Mouse (Mus musculus) spleen, adult 12 weeks (tissue): ENCODE data around the gene Rhox4g.
"Not testable (repeated sequence)": the region's sequence is repeated elsewhere in the genome, so short reads cannot be mapped to it uniquely, and the experiment has no call there.

Source experiments
- DNase-seq: peaks from one replicate; pipeline ENCODE4 v3.0.0; 2022; ENCODE audit warnings: low spot score

Rhox4g gene

DNA sequence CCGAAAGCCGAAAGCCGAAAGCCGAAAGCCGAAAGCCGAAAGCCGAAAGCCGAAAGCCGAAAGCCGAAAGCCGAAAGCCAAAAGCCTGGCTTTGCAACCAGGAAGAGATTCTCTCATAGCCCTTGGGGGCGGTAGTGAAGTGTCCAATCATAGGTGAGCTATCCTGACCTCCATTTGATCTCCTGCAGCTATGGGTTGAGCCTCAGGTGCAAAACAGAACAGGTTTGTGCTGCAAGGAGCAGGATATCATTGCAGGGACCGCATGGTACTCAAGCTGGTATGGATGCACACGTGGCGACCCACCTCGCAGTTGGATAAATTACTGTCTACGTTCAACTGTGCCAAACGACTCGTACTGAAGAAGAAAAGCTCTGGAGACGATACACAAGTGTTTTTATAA, at the start of gene Rhox4g:
Gene Rhox4g, minus strand, starts transcription at position 101 of the 400 bp plus-strand sequence.
- DNase-seq: not testable (repeated sequence)

DNA sequence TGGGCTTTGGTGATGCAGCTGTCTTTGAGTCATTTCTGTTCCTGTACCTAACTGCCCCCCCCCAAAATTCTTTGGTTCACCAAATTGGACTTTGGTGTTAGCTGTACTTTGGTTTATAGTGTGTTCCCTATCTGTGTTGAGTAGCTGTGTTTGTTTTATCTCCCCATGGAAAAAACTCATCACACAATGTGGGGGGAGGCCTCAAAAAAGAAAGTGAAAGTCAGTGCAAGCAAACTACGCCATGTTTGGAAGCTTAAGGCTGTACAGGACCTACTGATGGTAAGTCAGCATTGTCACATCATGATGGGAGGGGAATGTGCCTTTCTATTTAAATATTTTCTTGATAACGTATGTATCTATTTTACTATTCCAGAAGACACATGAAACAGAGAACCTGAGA, 41.1 kb upstream of the Rhox4g start:
- no peak for DNase-seq

DNA sequence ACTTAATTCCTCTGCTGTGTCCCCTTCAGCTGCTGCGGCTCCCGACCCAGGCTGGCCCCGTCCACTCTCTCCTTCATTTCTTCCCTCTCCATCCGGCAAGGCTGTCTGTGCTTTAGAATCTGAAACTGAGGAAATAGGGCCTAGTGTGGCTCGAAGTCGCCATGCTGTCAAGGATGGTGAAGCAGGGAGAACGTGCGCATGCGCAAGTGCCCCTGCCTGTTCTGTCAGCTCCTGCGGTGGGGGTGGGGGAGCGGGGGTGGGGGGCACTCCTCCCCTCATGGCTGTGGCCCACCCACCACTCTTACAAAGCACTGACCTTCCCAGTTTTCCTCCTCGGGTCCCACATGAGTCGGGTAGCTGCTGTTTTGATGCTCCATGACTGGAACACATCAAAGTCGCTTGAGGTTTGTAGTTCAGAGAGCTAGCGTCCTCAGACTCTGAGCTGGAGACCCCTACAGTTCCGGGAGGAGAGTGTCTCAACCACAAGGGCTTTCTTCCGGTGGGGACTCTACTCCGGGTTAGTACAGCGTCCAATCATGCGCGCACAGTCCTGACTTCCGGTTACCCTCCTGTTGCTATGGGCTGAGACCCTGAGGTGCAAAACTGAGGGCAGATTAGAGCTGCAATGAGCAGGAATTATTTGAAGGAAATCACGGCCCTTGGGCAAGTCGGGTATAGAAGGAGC, 32.0 kb upstream of the Rhox4g start:
- DNase-seq: no peak

DNA sequence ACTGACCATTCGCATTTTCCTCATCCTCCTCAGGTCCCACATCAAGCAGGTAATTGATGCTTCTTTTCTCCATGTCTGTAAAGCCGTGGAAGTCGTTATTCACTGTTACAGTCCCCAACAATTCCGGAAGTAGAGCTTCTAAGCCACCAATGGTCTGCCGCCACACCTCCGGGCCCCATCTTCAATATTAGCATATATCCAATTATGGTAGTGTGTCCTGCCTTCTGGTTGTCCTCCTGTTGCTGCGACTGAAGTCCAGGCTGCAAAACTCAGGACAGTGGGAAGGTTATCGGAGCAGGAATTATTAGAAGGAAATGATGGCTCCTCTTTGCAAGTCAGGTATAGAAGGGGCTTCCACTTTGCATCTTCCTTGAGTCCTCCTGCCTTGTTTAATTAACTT, 22.1 kb upstream of the Rhox4g start, which contains the start of gene Rhox2h:
Gene Rhox2h, minus strand, starts transcription at position 101 of the 400 bp plus-strand sequence.
- DNase-seq: not testable (repeated sequence)

DNA sequence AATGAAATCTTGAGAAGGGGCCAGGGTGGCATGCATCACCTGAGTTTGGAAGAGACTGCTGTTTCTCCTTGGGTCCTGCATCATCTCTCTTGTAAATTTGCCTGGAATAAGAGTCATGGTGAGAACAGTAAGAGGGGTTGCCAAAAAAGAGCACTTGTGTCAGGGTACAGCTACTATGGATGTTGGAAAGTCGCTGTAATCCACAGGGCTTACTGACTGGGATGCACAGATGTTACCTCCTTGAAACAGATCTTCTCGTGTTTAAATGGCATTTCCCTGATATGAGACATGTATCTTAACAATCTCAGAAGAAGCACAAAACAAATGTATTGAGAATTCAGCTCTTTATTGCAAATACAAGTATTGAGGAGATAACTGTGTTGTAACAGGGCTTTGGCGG, 17.5 kb upstream of the Rhox4g start, which contains the start of gene Rhox3h:
Gene Rhox3h, minus strand, starts transcription at position 101 of the 400 bp plus-strand sequence.
- not testable (repeated sequence) for DNase-seq

DNA sequence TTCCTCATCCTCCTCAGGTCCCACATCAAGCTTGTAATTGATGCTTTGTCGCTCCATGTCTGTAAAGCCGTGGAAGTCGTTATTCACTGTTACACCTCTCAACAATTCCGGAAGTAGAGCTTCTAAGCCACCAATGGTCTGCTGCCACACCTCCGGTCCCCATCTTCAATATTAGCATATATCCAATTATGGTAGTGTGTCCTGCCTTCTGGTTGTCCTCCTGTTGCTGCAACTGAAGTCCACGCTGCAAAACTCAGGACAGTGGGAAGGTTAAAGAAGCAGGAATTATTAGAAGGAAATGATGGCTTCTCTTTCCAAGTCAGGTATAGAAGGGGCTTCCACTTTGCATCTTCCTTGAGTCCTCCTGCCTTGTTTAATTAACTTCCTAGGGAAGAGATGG, 7.8 kb downstream of the Rhox4g start, which contains the start of gene Rhox2g:
Gene Rhox2g, minus strand, starts transcription at position 101 of the 400 bp plus-strand sequence.
- DNase-seq: not testable (repeated sequence)

DNA sequence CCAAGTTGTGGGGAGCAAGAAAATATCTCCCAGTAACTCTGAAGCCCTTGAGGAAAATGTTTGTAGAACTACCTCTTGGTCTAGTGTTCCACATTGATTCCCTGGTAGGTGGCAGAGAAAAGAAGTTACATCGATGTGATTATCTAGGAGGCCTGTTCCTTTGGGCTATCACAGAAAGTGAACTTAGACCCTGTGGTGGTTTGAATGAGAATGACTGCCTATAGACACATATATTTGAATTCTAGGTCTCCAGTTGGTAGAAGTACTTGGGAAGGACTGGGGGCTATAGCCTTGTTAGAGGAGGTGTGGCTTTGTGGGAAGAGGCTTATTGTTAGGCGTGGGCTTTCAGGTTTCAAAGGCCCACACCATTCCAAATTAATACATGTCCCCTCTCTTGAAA, 22.6 kb downstream of the Rhox4g start, which contains the start of gene Rhox3g:
Gene Rhox3g, minus strand, starts transcription at position 101 of the 400 bp plus-strand sequence.
- DNase-seq: not testable (repeated sequence)

DNA sequence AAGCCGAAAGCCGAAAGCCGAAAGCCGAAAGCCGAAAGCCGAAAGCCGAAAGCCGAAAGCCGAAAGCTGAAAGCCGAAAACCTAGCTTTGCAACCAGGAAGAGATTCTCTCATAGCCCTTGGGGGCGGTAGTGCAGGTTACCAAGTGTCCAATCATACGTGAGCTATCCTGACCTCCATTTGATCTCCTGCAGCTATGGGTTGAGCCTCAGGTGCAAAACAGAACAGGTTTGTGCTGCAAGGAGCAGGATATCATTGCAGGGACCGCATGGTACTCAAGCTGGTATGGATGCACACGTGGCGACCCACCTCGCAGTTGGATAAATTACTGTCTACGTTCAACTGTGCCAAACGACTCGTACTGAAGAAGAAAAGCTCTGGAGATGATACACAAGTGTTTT, 43.5 kb downstream of the Rhox4g start, which contains the start of gene Rhox4f:
Gene Rhox4f, minus strand, starts transcription at position 101 of the 400 bp plus-strand sequence.
- not testable (repeated sequence) for DNase-seq
